Mouse (Mus musculus) hindbrain, embryonic 11.5 days (tissue): ENCODE results near the gene Gmps. TPM values are rescaled to one million over a fixed set of nuclear protein-coding genes. Genes with fewer than 3 reads are reported as not detected.

Source experiments
- ATAC-seq: fragments of 200-750 bp; cut with Nextera tagmentation; 2 replicates; pipeline ENCODE4 v1.8.0; 2017; ENCODE audit warnings: mild to moderate bottlenecking, moderate TSS enrichment, moderate library complexity; ENCODE audit not compliant: low FRiP score
- DNase-seq: peaks from one replicate; pipeline ENCODE4 v3.0.0-alpha.2; 2015; ENCODE audit warnings: low spot score
- H3K27ac ChIP-seq: fragments of 300-500 bp; sonication (generic); 2 replicates; pipeline ENCODE4 v1.5.1; 2014; ENCODE audit warnings: mild to moderate bottlenecking, low read depth, low read length
- H3K27me3 ChIP-seq: fragments of 300-500 bp; sonication (generic); 2 replicates; pipeline ENCODE4 v1.6.1; 2014; ENCODE audit warnings: mild to moderate bottlenecking, low read length, moderate library complexity, mixed read lengths; ENCODE audit not compliant: control insufficient read depth, insufficient read depth
- H3K36me3 ChIP-seq: fragments of 300-500 bp; sonication (generic); 2 replicates; pipeline ENCODE4 v1.6.1; 2014; ENCODE audit warnings: mild to moderate bottlenecking, low read length, moderate library complexity, mixed read lengths; ENCODE audit not compliant: control insufficient read depth, insufficient read depth
- H3K4me1 ChIP-seq: fragments of 300-500 bp; sonication (generic); replicated peaks from 2 replicates; pipeline ENCODE4 v1.6.1; 2014; ENCODE audit warnings: low read length, mixed read lengths; ENCODE audit not compliant: control insufficient read depth, insufficient read depth
- H3K4me2 ChIP-seq: fragments of 300-500 bp; sonication (generic); replicated peaks from 2 replicates; pipeline ENCODE4 v1.6.1; 2014; ENCODE audit warnings: mild to moderate bottlenecking, low read depth, low read length
- H3K4me3 ChIP-seq: fragments of 300-500 bp; sonication (generic); 2 replicates; pipeline ENCODE4 v1.5.1; 2014; ENCODE audit warnings: low read depth, low read length
- H3K9ac ChIP-seq: fragments of 300-500 bp; sonication (generic); 2 replicates; pipeline ENCODE4 v1.6.1; 2014; ENCODE audit warnings: low read depth, low read length
- H3K9me3 ChIP-seq: fragments of 300-500 bp; sonication (generic); 2 replicates; pipeline ENCODE4 v1.6.1; 2016; ENCODE audit warnings: low read length; ENCODE audit not compliant: control insufficient read depth
- WGBS: fragments of 180-500 bp; shearing (Covaris S2); extraction: QIAGEN DNeasy Blood & Tissue Kit; methylation state at CpG from one replicate; pipeline ENCODE4 v1.1.7; 2014; 5-methylcytosine and 5-hydroxymethylcytosine counted together
- polyA plus RNA-seq: library from polyadenylated mRNA; unstranded; fragments of >200 nt; fragmentation: Nextera tagmentation; extraction: Ambion mirVana; gene quantifications from 2 replicates; pipeline ENCODE4 v1.2.1, GENCODE M21; 2014

Gene Gmps
- polyA plus RNA-seq, 1 experiment from 2014 or later: 70.7 TPM

DNA sequence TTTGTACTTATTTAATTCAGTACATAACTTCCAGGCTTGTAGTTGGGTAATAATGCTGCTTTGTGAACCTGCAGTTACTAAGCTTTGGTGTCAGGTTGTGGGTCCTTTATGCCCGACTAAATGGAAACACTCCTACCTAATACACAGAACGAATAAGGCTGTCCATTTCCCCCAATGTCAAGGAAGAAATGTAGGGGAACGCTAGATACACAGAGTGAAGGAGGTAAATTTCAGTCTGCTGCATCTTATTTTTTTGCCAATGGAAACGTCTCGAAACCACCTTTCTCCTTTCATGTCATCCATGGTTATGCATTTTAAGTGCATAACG, 11.0 kb upstream of the Gmps start:
- ATAC-seq (no peak; the same call in 1 of the 2 replicates), DNase-seq (no peak)
- H3K27me3 ChIP-seq: no peaks in the 10 kb centered on the region
- peak overlapping the region; percentile 90; the same call in 1 of the 2 replicates for H3K4me2 ChIP-seq
- no peaks in the 10 kb centered on the region for H3K36me3 ChIP-seq
- H3K4me3 ChIP-seq: peak overlapping the region; percentile 87; the same call in 1 of the 2 replicates
- H3K9me3 ChIP-seq: no peaks in the 10 kb centered on the region
- H3K27ac ChIP-seq: no peak overlapping the region
- H3K4me1 ChIP-seq: no peaks in the 10 kb centered on the region
- 82% methylated on average over 6 of the region's 6 CpGs for WGBS
- H3K9ac ChIP-seq: no peak overlapping the region

DNA sequence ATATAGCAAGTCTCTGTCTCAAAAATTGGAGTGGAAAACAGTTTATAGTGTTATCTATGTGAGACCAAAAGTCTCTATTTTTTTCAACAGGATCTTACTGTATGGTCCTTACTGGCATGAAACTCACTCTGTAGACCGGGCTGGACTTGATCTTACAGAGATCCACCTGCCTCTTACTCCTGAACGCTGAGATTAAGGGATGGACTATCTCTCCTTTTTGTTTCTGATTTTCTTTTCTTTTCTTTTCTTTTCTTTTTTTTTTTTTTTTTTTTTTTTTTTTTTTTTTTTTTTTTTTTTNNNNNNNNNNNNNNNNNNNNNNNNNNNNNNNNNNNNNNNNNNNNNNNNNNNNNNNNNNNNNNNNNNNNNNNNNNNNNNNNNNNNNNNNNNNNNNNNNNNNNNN, 10.0 kb upstream of the Gmps start:
- H3K9me3 ChIP-seq: no peaks in the 10 kb centered on the region
- ATAC-seq (no peak), DNase-seq (no peak)
- no peaks in the 10 kb centered on the region for H3K36me3 ChIP-seq
- WGBS: 69% methylated on average over 2 of the region's 2 CpGs
- H3K9ac ChIP-seq: no peak overlapping the region
- H3K4me3 ChIP-seq: no peak overlapping the region
- no peaks in the 10 kb centered on the region for H3K27me3 ChIP-seq
- no peaks in the 10 kb centered on the region for H3K4me1 ChIP-seq
- no peak overlapping the region for H3K4me2 ChIP-seq
- no peak overlapping the region for H3K27ac ChIP-seq

DNA sequence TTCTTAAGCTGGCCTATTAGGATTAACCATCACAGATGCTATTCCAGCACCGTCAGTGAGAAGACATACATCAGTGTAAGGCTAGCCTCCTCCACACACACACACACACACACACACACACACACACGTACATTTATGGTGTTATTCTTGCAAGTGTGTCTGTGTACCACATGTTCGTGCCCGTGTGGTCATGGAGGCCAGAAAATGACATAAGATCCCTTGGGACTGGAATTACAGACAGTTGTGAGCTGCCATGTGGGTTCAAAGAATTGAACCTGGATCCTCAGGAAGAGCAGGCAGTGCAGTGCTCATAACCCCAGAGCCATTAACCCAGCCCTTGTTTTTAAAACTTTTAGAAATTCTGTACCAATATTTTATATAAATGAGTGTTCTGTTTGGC, 2.0 kb downstream of the Gmps start:
- Histone ChIP-seq H3K4me2 (no peak overlapping the region), H3K4me1 (no peaks in the 10 kb centered on the region), H3K9ac (no peak overlapping the region), H3K4me3 (no peak overlapping the region), H3K9me3 (no peaks in the 10 kb centered on the region), H3K27me3 (no peaks in the 10 kb centered on the region), H3K36me3 (no peaks in the 10 kb centered on the region), H3K27ac (no peak overlapping the region)
- no peak for DNase-seq
- no peak for ATAC-seq
- 70% methylated on average over 4 of the region's 4 CpGs for WGBS

DNA sequence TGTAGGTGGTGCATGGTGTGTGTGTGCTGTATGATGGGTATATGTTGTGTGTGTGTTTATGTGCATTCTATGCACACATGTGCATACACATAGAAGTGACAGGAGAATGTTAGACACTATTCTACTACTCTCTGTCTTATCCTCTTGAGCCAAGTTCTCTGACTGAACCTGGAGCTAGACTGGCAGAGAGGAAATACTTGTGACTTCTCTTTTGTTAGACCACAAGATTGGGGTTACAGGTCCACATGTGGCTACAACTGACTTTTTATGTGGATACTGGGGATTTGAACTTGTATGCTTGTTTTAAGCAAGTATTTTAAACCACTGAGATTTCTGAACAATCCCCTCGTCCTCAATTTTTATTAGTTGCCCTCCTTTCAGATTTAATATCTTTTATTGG, 10.8 kb downstream of the Gmps start:
- no peaks in the 10 kb centered on the region for H3K27me3 ChIP-seq
- H3K4me2 ChIP-seq: no peak overlapping the region
- no peak overlapping the region for H3K27ac ChIP-seq
- H3K4me3 ChIP-seq: no peak overlapping the region
- no peaks in the 10 kb centered on the region for H3K9me3 ChIP-seq
- no peaks in the 10 kb centered on the region; the same call in 1 of the 2 replicates for H3K36me3 ChIP-seq
- H3K9ac ChIP-seq: no peak overlapping the region
- 88% methylated on average over 1 of the region's 1 CpGs for WGBS
- ATAC-seq (no peak), DNase-seq (no peak)
- H3K4me1 ChIP-seq: no peaks in the 10 kb centered on the region

DNA sequence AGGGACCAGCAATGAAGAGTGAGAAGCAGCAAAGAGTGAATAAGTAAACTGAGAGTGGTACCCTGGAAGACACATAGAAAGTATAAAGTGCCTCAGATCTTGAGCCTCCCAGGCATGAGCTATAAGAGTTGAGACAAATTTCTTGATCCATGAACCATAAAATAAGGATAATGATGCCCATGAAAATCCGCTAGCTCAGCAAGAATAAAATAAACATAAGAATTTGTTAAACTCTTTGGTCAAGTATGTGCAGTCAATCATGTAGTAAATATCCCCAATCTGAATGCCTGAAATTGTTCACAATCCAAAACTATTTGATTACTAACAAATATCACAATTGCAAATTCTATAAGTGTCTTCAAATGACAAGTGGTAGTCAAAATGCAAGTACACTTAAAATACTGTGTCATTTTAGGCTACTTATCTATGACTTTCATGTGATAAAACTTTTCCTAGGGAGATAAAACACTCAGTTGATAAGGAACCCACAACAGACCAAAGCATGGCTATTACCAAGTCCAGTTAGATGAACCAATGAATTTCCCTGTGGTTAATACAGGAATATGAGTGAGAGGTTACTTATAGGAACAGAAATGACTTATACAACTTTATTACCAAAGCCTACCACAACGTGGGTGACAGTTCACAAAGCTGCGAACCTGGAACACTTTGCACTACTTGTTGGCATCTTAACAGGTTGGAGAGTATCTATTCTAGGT, 13.0 kb downstream of the Gmps start:
- DNase-seq: no peak
- no peaks in the 10 kb centered on the region for H3K9me3 ChIP-seq
- ATAC-seq: no peak
- H3K4me1 ChIP-seq: no peaks in the 10 kb centered on the region
- peaks cover 3% of the 10 kb centered on the region; the same call in 1 of the 2 replicates for H3K36me3 ChIP-seq
- H3K4me3 ChIP-seq: no peak overlapping the region
- no peaks in the 10 kb centered on the region for H3K27me3 ChIP-seq
- no peak overlapping the region for H3K27ac ChIP-seq
- 91% methylated on average over 3 of the region's 3 CpGs for WGBS
- H3K9ac ChIP-seq: no peak overlapping the region
- no peak overlapping the region for H3K4me2 ChIP-seq

DNA sequence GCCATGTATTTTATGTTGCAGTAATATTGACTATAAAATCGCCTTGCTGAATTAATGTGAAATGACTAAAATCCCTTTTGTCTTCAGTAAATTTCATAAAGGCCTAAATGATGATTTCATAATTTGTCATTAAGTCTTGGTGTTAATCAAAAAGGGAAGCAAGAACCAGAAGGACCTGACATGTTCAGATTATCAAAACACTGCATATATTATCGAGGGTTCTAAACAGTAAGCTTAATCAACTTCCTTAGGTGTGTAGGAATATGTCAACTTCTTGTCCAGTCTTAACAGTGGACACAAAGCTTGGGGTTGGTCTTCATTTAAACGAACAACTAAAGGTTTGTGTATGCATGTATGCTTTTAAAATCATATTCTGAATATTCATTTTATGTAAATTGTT, 45.5 kb downstream of the Gmps start:
- Histone ChIP-seq H3K4me3 (no peak overlapping the region), H3K4me1 (no peaks in the 10 kb centered on the region), H3K36me3 (no peaks in the 10 kb centered on the region), H3K27me3 (no peaks in the 10 kb centered on the region), H3K4me2 (no peak overlapping the region), H3K9me3 (no peaks in the 10 kb centered on the region), H3K27ac (no peak overlapping the region), H3K9ac (no peak overlapping the region)
- WGBS: 95% methylated on average over 3 of the region's 3 CpGs
- no peak for DNase-seq
- ATAC-seq: no peak

DNA sequence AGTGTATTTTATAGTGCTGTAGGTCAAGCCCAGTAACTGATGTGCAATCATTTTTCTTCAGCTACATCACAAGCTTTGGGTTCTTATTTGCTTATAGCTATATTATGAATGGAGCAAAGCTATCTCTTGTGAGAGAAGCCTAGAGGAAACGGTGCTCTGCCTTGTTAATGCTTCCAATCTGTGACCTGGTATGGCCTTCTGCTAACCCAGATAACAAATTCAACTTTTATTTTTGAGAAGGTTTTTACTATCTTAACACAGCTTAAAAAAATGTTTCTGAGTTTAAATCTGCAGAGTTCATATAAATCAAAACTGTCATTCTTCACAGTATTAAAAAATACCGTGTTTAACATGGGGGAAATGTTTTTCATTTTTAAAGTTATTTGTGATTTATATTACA, 46.0 kb downstream of the Gmps start:
- DNase-seq: no peak
- H3K4me1 ChIP-seq: no peaks in the 10 kb centered on the region
- no peaks in the 10 kb centered on the region for H3K9me3 ChIP-seq
- no peak overlapping the region for H3K4me3 ChIP-seq
- no peaks in the 10 kb centered on the region for H3K27me3 ChIP-seq
- H3K27ac ChIP-seq: no peak overlapping the region
- WGBS: 89% methylated on average over 2 of the region's 2 CpGs
- H3K36me3 ChIP-seq: no peaks in the 10 kb centered on the region
- no peak overlapping the region for H3K4me2 ChIP-seq
- H3K9ac ChIP-seq: no peak overlapping the region
- no peak for ATAC-seq

DNA sequence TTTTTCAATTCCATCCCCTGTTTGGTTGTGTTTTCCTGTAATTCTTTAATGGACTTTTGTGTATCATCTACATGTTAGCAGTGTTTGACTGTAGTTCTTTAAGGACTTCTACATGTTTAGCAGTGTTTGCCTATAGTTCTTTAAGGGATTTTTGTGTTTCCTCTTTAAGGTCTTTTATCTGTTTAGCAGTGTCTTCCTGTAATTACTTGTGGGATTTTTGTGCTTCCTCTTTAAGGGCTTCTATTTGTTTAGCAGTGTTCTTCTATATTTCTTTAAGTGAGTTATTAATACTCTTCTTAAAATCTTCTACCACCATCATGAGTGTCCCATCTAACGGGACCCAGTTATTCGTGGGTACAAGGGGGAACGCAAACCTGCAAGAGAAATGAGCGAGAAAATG, 53.9 kb downstream of the Gmps start:
- Histone ChIP-seq H3K4me1 (no peaks in the 10 kb centered on the region), H3K4me2 (no peak overlapping the region), H3K27me3 (no peaks in the 10 kb centered on the region), H3K4me3 (no peak overlapping the region), H3K9me3 (no peaks in the 10 kb centered on the region), H3K36me3 (no peaks in the 10 kb centered on the region), H3K27ac (no peak overlapping the region), H3K9ac (no peak overlapping the region)
- DNase-seq: no peak
- 96% methylated on average over 4 of the region's 4 CpGs for WGBS
- ATAC-seq: no peak

DNA sequence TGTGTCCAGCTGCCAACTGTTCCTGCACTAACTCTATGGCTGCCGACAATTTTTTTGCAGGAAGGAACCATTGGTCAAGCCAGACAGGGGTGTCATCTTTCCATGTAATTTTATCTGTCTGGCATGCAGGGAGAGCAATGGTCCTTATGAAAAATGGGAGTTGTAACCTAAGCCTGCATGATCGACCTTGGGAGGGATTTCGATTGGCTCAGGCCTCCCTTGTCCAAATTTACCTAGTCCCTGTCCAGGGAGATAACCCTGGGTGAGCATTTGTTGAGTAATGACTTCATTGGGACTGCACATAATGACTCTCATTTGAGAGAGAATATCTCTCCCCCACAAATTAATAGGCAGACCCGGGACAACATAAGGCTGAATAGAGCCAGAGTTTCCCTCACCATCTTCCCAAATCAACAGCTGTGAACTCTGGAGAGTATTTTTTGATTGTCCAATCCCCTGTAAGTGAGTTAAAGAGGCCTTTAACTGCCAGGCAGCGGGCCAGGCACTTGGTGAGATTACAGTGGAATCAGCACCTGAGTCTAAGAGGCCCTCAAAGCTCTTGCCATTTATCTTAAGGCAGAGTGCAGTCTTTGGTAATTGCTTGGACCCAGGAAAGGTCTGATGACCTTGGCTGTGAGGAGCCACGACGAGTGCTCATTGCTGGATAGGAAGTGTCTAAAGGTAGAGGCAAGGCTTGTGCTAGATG, 62.4 kb downstream of the Gmps start:
- Histone ChIP-seq H3K9ac (no peak overlapping the region), H3K9me3 (no peaks in the 10 kb centered on the region), H3K27ac (no peak overlapping the region), H3K27me3 (no peaks in the 10 kb centered on the region), H3K4me2 (no peak overlapping the region), H3K4me3 (no peak overlapping the region), H3K36me3 (no peaks in the 10 kb centered on the region), H3K4me1 (no peaks in the 10 kb centered on the region)
- no peak for DNase-seq
- whole genome bisulfite sequencing: 79% methylated on average over 7 of the region's 7 CpGs
- ATAC-seq: no peak
